Mouse (Mus musculus) heart, postnatal 4 days (tissue): ENCODE measurements around the gene Glrx. TPM values are rescaled to one million over a fixed set of nuclear protein-coding genes. Genes with fewer than 3 reads are reported as not detected.

Experiments used
- DNase-seq: peaks from one replicate; pipeline ENCODE4 v3.0.0; 2021
- total RNA-seq, 2 experiments: library from RNA; stranded (reverse); gene quantifications; 2 replicates each; pipeline ENCODE4 v1.2.3; 2021

The Glrx gene
- total RNA-seq, 2 experiments from 2014 or later: 72.4 to 80.8 TPM

GRCm38 (mm10) chr13:75892291-75892690 lies 52.6 kb downstream of the Glrx start:
- no peak for DNase-seq

DNA sequence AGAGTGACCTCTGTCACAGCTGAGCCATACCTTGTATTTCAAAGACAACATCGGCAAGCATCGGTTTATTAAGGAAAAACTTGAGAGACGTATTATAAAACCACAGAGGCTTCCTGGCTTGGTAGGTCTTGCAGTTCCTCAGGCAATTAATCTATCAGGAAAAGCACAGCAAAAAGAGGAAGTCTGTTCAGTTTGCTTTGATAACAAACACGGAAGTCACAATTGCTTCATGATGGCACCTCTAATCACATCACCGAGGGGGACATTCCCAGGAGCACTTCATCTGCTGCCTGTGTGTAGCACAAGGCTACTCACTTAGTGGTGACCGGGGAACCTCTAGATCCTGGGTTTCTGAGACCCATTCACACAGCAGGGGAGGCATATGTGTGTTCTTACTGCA lies 53.2 kb downstream of the Glrx start:
- DNase-seq: no peak

Other genes starting within 250 kb of the Glrx start
- 10 to 100 TPM in 1 of 2 experiments, 1 to 10 TPM in 1; 8.9 to 11.6 TPM for gene Ell2, start 133.1 kb upstream of the Glrx start, total RNA-seq
- gene Rhobtb3, start 104.1 kb downstream of the Glrx start, total RNA-seq: 10 to 100 TPM; 27.1 to 29.5 TPM
- gene Spata9, start 127.3 kb downstream of the Glrx start, total RNA-seq: under 1 TPM in 1 of 2 experiments, not detected in 1; 0.29 TPM
- gene Rfesd, start 178.9 kb downstream of the Glrx start, total RNA-seq: 1 to 10 TPM; 8.1 to 9.3 TPM
- gene Gpr150, start 217.1 kb downstream of the Glrx start, total RNA-seq: not detected